In the genomic region with DNA sequence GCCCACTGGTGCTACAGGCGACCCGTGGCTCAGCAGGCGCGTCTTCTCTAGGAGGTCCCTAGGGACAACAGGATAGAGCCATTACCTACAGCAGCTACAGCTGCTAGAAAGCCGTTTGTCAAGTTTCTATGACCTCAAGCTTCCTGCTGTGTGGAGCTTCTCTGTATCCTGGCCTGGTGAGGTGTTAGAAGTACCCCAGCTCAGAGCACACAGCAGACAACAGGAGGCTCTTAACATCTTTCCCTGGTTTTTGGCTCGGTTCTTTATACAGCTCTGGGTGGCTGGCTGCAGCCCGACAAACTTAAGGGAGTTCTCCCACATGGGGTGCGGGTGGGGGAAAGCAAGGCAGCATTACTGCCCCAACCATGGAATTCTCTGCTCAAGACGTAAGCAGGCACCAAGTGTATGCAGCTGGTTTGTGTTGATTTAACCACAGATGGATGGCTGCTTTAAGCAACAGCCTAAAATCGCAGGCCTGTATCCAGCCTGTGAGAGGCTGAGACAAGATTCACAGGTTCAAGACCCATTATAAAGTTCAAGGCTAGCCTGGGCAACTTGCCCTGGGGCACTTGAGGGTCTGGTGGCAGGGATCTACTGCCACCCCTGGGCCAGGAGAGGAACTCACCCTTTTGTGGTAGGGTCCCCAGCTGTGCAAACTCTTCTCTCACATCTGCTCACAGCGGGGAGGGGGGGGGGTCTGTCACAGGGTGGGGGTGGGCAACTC, we compare ENCODE assay signal across 8 mouse cellular contexts. TPM values are rescaled to one million over a fixed set of nuclear protein-coding genes. Genes with fewer than 3 reads are reported as not detected.
A peak's percentile ranks its signal among the peaks of the same experiment; 100 is the strongest.
DNase-seq lines count a peak whose midpoint lies in the region; ATAC-seq lines count a peak whose summit lies in the region.

No protein-coding gene starts in this region.

- H3K27ac ChIP-seq in forebrain, embryonic 15.5 days (replicated peaks): no peak overlapping the region
- no peak overlapping the region for H3K27ac ChIP-seq in liver, embryonic 15.5 days (replicated peaks)

- H3K36me3 ChIP-seq in forebrain, embryonic 15.5 days: peaks cover 21% of the 10 kb centered on the region
- H3K36me3 ChIP-seq in liver, embryonic 15.5 days (replicated peaks): 0 out of 2 replicates have a peak, but pooled peaks cover 15% of the 10 kb centered on the region

- peak overlapping the region; percentile 76 for H3K4me2 ChIP-seq in forebrain, embryonic 15.5 days (replicated peaks)
- peak overlapping the region; percentile 77 for H3K4me2 ChIP-seq in liver, embryonic 15.5 days

- no peaks in the 10 kb centered on the region for H3K9me3 ChIP-seq in forebrain, embryonic 15.5 days
- no peaks in the 10 kb centered on the region for H3K9me3 ChIP-seq in liver, embryonic 15.5 days (replicated peaks)

- peaks cover 12% of the 10 kb centered on the region for H3K4me1 ChIP-seq in forebrain, embryonic 15.5 days
- H3K4me1 ChIP-seq in liver, embryonic 15.5 days (replicated peaks): peaks cover 10% of the 10 kb centered on the region

- WGBS in forebrain, embryonic 15.5 days: 46% methylated on average over 11 of the region's 11 CpGs
- 52% methylated on average over 11 of the region's 11 CpGs for WGBS in liver, embryonic 15.5 days (ENCODE audit: insufficient replicate concordance)

- H3K4me3 ChIP-seq in forebrain, embryonic 15.5 days: peak overlapping the region; percentile 46; the same call in 1 of the 2 replicates
- H3K4me3 ChIP-seq in liver, embryonic 15.5 days (replicated peaks): no peak overlapping the region

- H3K9ac ChIP-seq in forebrain, embryonic 15.5 days (replicated peaks): 0 out of 2 replicates have a peak overlapping the region, but pooled peaks have one; percentile 52
- 0 out of 2 replicates have a peak overlapping the region, but pooled peaks have one; percentile 6 for H3K9ac ChIP-seq in liver, embryonic 15.5 days

- peak; percentile 42 for ATAC-seq in frontal cortex, adult (ENCODE audit: low TSS enrichment)
- ATAC-seq in forebrain, embryonic 15.5 days (replicated peaks): no peak; the same call in 1 of the 2 replicates
- ATAC-seq in liver, embryonic 15.5 days (ENCODE audit: insufficient read depth): no peak

- H3K27me3 ChIP-seq in forebrain, embryonic 15.5 days: no peaks in the 10 kb centered on the region
- H3K27me3 ChIP-seq in liver, embryonic 15.5 days: peaks cover 32% of the 10 kb centered on the region

- no peak for DNase-seq in frontal cortex, postnatal 14 days (ENCODE audit: low spot score in 2 of 2)
- DNase-seq in ES-CJ7 (ENCODE audit: low read depth, low spot score): peak; percentile 72
- DNase-seq in gastrocnemius, postnatal 10 days: no peak
- no peak for DNase-seq in thymus, postnatal 10 days (ENCODE audit: low spot score in 2 of 2)
- DNase-seq in spleen, adult 18-20 months: no peak

RNA-seq across cellular contexts. Expression of gene Lrcol1, which starts 19.5 kb away (rescaled TPM):
- polyA plus RNA-seq in forebrain, embryonic 15.5 days (2015; fragmentation: Nextera tagmentation; extraction: Ambion mirVana): not detected in 2 replicates
- not detected in 2 replicates for polyA plus RNA-seq in liver, embryonic 15.5 days (2015; fragmentation: Nextera tagmentation; extraction: Ambion mirVana)
- total RNA-seq in gastrocnemius, postnatal 10 days (2021): not detected

RNA-seq across cellular contexts. Expression of gene P2rx2, which starts 21.0 kb away (rescaled TPM):
- 5.7 and 6.8 TPM in 2 replicates for polyA plus RNA-seq in forebrain, embryonic 15.5 days (2015; fragmentation: Nextera tagmentation; extraction: Ambion mirVana)
- polyA plus RNA-seq in liver, embryonic 15.5 days (2015; fragmentation: Nextera tagmentation; extraction: Ambion mirVana): 0.09 TPM in 1 of 2 replicates, not detected in the other
- total RNA-seq in gastrocnemius, postnatal 10 days (2021): not detected
